Mouse (Mus musculus): ENCODE results near the gene Tbccd1. TPM values are rescaled to one million over a fixed set of nuclear protein-coding genes. Genes with fewer than 3 reads are reported as not detected.

Gene Tbccd1
- polyA plus RNA-seq, 1 experiment, result 9.9 TPM

DNA sequence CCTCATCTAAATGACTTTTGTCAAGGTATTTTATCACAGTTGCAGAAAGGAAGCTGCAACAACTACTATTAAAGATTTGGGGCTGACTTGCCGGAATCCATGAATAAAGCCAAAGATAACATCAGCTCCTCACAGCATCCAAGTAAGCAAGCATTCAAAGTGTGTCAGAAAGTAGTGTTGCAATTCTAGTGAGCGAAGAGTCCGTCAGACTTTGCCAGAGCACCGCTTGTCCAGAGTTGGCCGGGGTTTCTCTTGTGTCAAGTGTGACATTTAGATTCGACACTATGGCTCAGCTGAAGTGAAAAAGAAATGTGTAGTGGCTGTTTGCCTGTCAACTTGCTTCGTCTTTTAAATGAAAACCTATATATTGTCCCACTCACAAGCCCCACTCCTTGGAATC is 91.9 kb downstream of the Tbccd1 start:
- TF ChIP-seq CEBPB (IDR thresholded peaks at IDR 0.05; ENCODE audit: low read depth) (no peak), CTCF (IDR thresholded peaks at IDR 0.05; ENCODE audit: control insufficient read depth, insufficient read depth, insufficient read length) (no peak), FOSL1 (IDR thresholded peaks at IDR 0.05; ENCODE audit: insufficient read depth, low read length, poor library complexity, severe bottlenecking) (no peak), MAX (IDR thresholded peaks at IDR 0.05) (no peak)
- no peak overlapping the region for H3K4me3 ChIP-seq (ENCODE audit: insufficient read depth, poor library complexity, severe bottlenecking)
- no peaks in the 10 kb centered on the region for H3K79me3 ChIP-seq (ENCODE audit: low read depth)
- no peaks in the 10 kb centered on the region for H3K79me2 ChIP-seq (ENCODE audit: control insufficient read depth, insufficient read depth)
- no peak overlapping the region for H3ac ChIP-seq (ENCODE audit: control insufficient read depth, insufficient read length, low read depth)
- no peaks in the 10 kb centered on the region for H3K36me3 ChIP-seq (ENCODE audit: control insufficient read depth, insufficient read depth)
- H3K27me3 ChIP-seq (ENCODE audit: control insufficient read depth, insufficient read depth, insufficient read length), result no peaks in the 10 kb centered on the region

Other genes with a start within 250 kb of the Tbccd1 start
- gene Dgkg, start 200.4 kb downstream of the Tbccd1 start, polyA plus RNA-seq (2012; fragmentation: generic; extraction: Trizol), result 0.01 TPM
- not detected for gene Crygs, start 46.1 kb downstream of the Tbccd1 start, polyA plus RNA-seq (2012; fragmentation: generic; extraction: Trizol)
- gene Dnajb11, start 176 bp upstream of the Tbccd1 start, polyA plus RNA-seq (2012; fragmentation: generic; extraction: Trizol), result 70.2 TPM
- not detected for gene Ahsg, start 33.6 kb upstream of the Tbccd1 start, polyA plus RNA-seq (2012; fragmentation: generic; extraction: Trizol)
- gene Fetub, start 60.7 kb upstream of the Tbccd1 start, polyA plus RNA-seq (2012; fragmentation: generic; extraction: Trizol), result 2.3 TPM
- not detected for gene Hrg, start 93.4 kb upstream of the Tbccd1 start, polyA plus RNA-seq (2012; fragmentation: generic; extraction: Trizol)
- not detected for gene Kng2, start 171.8 kb upstream of the Tbccd1 start, polyA plus RNA-seq (2012; fragmentation: generic; extraction: Trizol)
- gene Kng1, start 200.2 kb upstream of the Tbccd1 start, polyA plus RNA-seq (2012; fragmentation: generic; extraction: Trizol), result not detected
- 86.9 TPM for gene Eif4a2, start 249.8 kb upstream of the Tbccd1 start, polyA plus RNA-seq (2012; fragmentation: generic; extraction: Trizol)